ENCODE assay signal across 8 mouse cellular contexts in the genomic region with DNA sequence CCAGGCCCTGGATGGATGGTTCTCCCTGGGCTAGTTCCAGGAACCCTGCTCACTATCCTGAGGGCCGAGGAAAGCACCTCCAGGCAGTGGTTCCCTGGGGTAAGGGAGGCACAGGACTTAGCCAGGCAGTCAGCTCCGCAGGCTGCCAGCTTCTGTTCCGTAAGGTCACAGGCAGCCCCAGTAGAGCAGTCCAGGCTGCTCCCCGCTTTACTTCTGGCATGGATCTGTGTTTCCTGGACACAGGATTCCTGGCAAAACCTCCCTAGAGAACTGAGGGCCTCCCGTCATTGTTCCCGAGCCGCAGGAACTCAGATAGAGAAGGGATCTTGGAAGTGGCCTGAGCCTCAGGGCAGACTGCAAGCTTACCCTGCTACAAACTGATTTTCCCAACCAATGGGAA.
DNase-seq lines count a peak whose midpoint lies in the region; ATAC-seq and TF ChIP-seq lines count a peak whose summit lies in the region.

No protein-coding gene starts in this region.

- intact Hi-C loops in heart, adult 2 months (cut with DNase I), result loop anchor here (2.0 kb wide), 1 partner anchor 25 kb away; no protein-coding TSS in a partner anchor

- no peaks in the 10 kb centered on the region for H3K9me3 ChIP-seq in intestine, embryonic 14.5 days (ENCODE audit: control insufficient read depth, low read length)
- no peaks in the 10 kb centered on the region for H3K9me3 ChIP-seq in intestine, embryonic 15.5 days
- no peaks in the 10 kb centered on the region for H3K9me3 ChIP-seq in kidney, embryonic 14.5 days (ENCODE audit: control insufficient read depth, low read length)
- H3K9me3 ChIP-seq in midbrain, postnatal 0 days (ENCODE audit: low read length), result no peaks in the 10 kb centered on the region

- peak overlapping the region; percentile 5; the same call in 1 of the 2 replicates for H3K9ac ChIP-seq in intestine, embryonic 14.5 days (ENCODE audit: low read length)
- no peak overlapping the region for H3K9ac ChIP-seq in intestine, embryonic 15.5 days
- H3K9ac ChIP-seq in heart, adult 2 months (ENCODE audit: low read depth, low read length), result peak overlapping the region; percentile 18
- peak overlapping the region; percentile 5; the same call in 1 of the 2 replicates for H3K9ac ChIP-seq in kidney, embryonic 14.5 days (ENCODE audit: low read depth, low read length)
- no peak overlapping the region for H3K9ac ChIP-seq in midbrain, postnatal 0 days (replicated peaks; ENCODE audit: low read length, poor library complexity, severe bottlenecking)

- no peak overlapping the region for H3K27ac ChIP-seq in intestine, embryonic 14.5 days (ENCODE audit: low read depth)
- no peak overlapping the region for H3K27ac ChIP-seq in intestine, embryonic 15.5 days
- peak overlapping the region; percentile 92 for H3K27ac ChIP-seq in heart, adult 2 months
- no peak overlapping the region; the same call in 1 of the 2 replicates for H3K27ac ChIP-seq in kidney, embryonic 14.5 days (ENCODE audit: low read depth, low read length)
- H3K27ac ChIP-seq in midbrain, postnatal 0 days (ENCODE audit: low read depth, low read length), result no peak overlapping the region

- ATAC-seq in intestine, embryonic 14.5 days (replicated peaks; ENCODE audit: low FRiP score, low TSS enrichment, low read depth), result no peak
- no peak for ATAC-seq in intestine, embryonic 15.5 days
- no peak for ATAC-seq in kidney, embryonic 14.5 days (ENCODE audit: low FRiP score, low TSS enrichment)
- ATAC-seq in midbrain, postnatal 0 days (ENCODE audit: low FRiP score), result no peak

- WGBS in intestine, embryonic 14.5 days, result 60% methylated on average over 7 of the region's 7 CpGs
- WGBS in intestine, embryonic 15.5 days, result 61% methylated on average over 7 of the region's 7 CpGs
- 30% methylated on average over 7 of the region's 7 CpGs for WGBS in heart, adult 2 months
- 67% methylated on average over 7 of the region's 7 CpGs for WGBS in kidney, embryonic 14.5 days
- WGBS in midbrain, postnatal 0 days, result 20% methylated on average over 7 of the region's 7 CpGs

- H3K36me3 ChIP-seq in intestine, embryonic 14.5 days (ENCODE audit: control insufficient read depth, insufficient read depth, low read length), result no peaks in the 10 kb centered on the region
- no peaks in the 10 kb centered on the region for H3K36me3 ChIP-seq in intestine, embryonic 15.5 days
- no peaks in the 10 kb centered on the region for H3K36me3 ChIP-seq in heart, adult 2 months (ENCODE audit: control insufficient read depth, insufficient read depth, low read length)
- H3K36me3 ChIP-seq in kidney, embryonic 14.5 days (ENCODE audit: control insufficient read depth, insufficient read depth, low read length), result no peaks in the 10 kb centered on the region
- no peaks in the 10 kb centered on the region for H3K36me3 ChIP-seq in midbrain, postnatal 0 days (ENCODE audit: insufficient read depth, low read length)

- peak; percentile 93; the same call in 1 of the 2 replicates for TF ChIP-seq EP300 in heart, adult 2 months (IDR thresholded peaks at IDR 0.05; ENCODE audit: insufficient read depth, low read depth, low read length)

- DNase-seq in intestine, embryonic 14.5 days (ENCODE audit: low spot score), result no peak
- peak; percentile 65 to 79 for DNase-seq in heart, adult 2 months
- peak; percentile 39 for DNase-seq in midbrain, postnatal 0 days (ENCODE audit: low spot score)
- no peak for DNase-seq in ovary, postnatal 10 days (ENCODE audit: low spot score)
- DNase-seq in embryo, embryonic 10 days (ENCODE audit: low spot score), result no peak
- no peak for DNase-seq in right cerebral cortex, postnatal 4 days

- H3K4me1 ChIP-seq in intestine, embryonic 14.5 days (replicated peaks; ENCODE audit: control insufficient read depth, insufficient read depth, low read length), result 0 out of 2 replicates have a peak, but pooled peaks cover 3% of the 10 kb centered on the region
- peaks cover 7% of the 10 kb centered on the region; the same call in 1 of the 2 replicates for H3K4me1 ChIP-seq in intestine, embryonic 15.5 days (replicated peaks)
- H3K4me1 ChIP-seq in heart, adult 2 months (ENCODE audit: control insufficient read depth, insufficient read depth, low read length), result peaks cover 26% of the 10 kb centered on the region
- peaks cover 3% of the 10 kb centered on the region; the same call in 1 of the 2 replicates for H3K4me1 ChIP-seq in kidney, embryonic 14.5 days (ENCODE audit: control insufficient read depth, insufficient read depth, low read length)
- H3K4me1 ChIP-seq in midbrain, postnatal 0 days (ENCODE audit: insufficient read depth, low read length), result 0 out of 2 replicates have a peak, but pooled peaks cover 5% of the 10 kb centered on the region

- H3K4me2 ChIP-seq in intestine, embryonic 14.5 days (ENCODE audit: low read length), result no peak overlapping the region
- no peak overlapping the region for H3K4me2 ChIP-seq in intestine, embryonic 15.5 days (replicated peaks)
- H3K4me2 ChIP-seq in kidney, embryonic 14.5 days (replicated peaks; ENCODE audit: low read depth, low read length), result no peak overlapping the region
- no peak overlapping the region for H3K4me2 ChIP-seq in midbrain, postnatal 0 days (ENCODE audit: low read depth, low read length, poor library complexity, severe bottlenecking)

- no peaks in the 10 kb centered on the region for H3K79me2 ChIP-seq in heart, adult 2 months (replicated peaks; ENCODE audit: control insufficient read depth, insufficient read depth, low read length)

- TF ChIP-seq CTCF in heart, adult 2 months (IDR thresholded peaks at IDR 0.05), result no peak
- no peak for TF ChIP-seq CTCF in midbrain, postnatal 0 days (IDR thresholded peaks at IDR 0.05)

- H3K27me3 ChIP-seq in intestine, embryonic 14.5 days (replicated peaks; ENCODE audit: control insufficient read depth, insufficient read depth, low read length), result no peaks in the 10 kb centered on the region
- H3K27me3 ChIP-seq in intestine, embryonic 15.5 days (replicated peaks), result no peaks in the 10 kb centered on the region
- H3K27me3 ChIP-seq in heart, adult 2 months (ENCODE audit: control insufficient read depth, insufficient read depth, low read length), result no peaks in the 10 kb centered on the region
- no peaks in the 10 kb centered on the region for H3K27me3 ChIP-seq in kidney, embryonic 14.5 days (ENCODE audit: control insufficient read depth, insufficient read depth, low read length)
- H3K27me3 ChIP-seq in midbrain, postnatal 0 days (ENCODE audit: insufficient read depth, low read length), result no peaks in the 10 kb centered on the region

- peak; percentile 61; the same call in 1 of the 2 replicates for TF ChIP-seq POLR2A in heart, adult 2 months (IDR thresholded peaks at IDR 0.05; ENCODE audit: insufficient read depth, low read depth, low read length)

- H3K4me3 ChIP-seq in intestine, embryonic 14.5 days (ENCODE audit: low read depth, low read length), result no peak overlapping the region
- H3K4me3 ChIP-seq in intestine, embryonic 15.5 days (replicated peaks), result no peak overlapping the region
- no peak overlapping the region for H3K4me3 ChIP-seq in heart, adult 2 months
- no peak overlapping the region for H3K4me3 ChIP-seq in kidney, embryonic 14.5 days (ENCODE audit: low read length)
- H3K4me3 ChIP-seq in midbrain, postnatal 0 days (ENCODE audit: low read depth, low read length), result no peak overlapping the region

Comparison
In these comparisons a context has a peak if more than half of its experiments do, and no peak if none do; other contexts are left out.
1. H3K9ac ChIP-seq: peak in intestine, embryonic 14.5 days (single experiment), heart, adult 2 months (single experiment) and kidney, embryonic 14.5 days (single experiment); none in intestine, embryonic 15.5 days (single experiment) and midbrain, postnatal 0 days (single experiment).
2. DNase-seq: peak in heart, adult 2 months (2 of 2) and midbrain, postnatal 0 days (single experiment); none in intestine, embryonic 14.5 days (single experiment), ovary, postnatal 10 days (single experiment), embryo, embryonic 10 days (single experiment) and right cerebral cortex, postnatal 4 days (single experiment).